Mouse (Mus musculus) brain, adult 2 months (tissue): ENCODE results near the gene Msx3.

Source experiments
- DNase-seq: peaks from one replicate; pipeline ENCODE4 v3.0.0; 2011; ENCODE audit warnings: low read depth, low spot score

The Msx3 gene

DNA sequence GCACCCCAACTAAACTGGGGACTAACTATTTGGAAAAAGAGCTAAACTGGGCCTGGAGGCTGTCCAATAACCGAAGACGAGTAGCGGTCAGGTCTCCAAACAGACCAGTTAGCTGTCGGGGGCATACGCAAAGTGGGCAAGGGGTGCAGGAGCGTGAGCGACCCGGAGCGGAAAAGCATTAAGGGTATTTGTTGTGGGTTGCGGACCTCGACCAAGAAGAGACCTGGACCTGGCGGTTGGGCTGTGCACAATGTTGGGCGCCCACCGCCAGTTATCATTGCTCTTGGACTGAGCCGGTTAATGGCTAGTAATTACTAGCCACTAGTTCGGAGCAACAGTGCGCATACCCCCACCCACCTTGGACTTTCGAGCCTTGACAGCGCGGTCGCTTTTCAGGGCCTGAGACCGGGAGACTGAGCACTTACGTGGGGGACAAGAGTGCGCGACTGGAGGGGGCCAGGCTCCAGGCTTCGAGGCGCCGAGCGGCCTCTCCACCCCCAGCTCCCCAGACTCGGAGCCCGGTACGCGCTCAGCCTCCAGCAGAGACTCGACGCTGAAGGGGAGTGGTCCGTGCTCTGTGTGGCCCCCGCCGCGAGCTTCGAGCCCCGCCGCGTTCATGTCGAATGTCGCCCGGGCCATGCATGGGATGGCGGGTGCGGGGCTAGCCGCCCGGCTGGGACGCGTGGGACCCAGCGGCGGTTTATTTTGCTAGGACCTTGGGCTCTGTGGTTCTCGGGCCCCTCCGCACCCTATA is at the start of gene Msx3:
Gene Msx3 (minus strand): TSS at position 729 of the 754 bp plus-strand sequence.
- DNase-seq: no peak

DNA sequence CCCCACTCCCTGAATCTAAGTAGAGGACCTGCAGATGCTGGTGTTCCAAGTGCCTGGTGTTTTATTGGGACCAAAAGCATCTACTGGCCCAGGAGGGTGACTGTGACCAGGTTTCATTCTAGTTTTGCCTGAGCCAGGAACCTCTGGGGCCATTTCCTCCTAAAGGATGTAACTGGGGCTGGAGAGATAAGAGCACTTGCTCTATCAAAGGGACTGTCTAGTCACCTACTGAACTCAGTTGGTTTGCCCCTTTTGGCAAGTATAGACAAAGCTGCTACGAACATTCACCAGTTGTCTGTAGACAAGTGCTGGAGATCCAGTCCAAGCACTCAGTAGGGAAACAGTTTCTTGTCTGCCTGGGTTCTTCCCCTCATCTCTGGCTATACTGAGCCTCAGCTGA is 49.6 kb upstream of the Msx3 start:
- no peak for DNase-seq

DNA sequence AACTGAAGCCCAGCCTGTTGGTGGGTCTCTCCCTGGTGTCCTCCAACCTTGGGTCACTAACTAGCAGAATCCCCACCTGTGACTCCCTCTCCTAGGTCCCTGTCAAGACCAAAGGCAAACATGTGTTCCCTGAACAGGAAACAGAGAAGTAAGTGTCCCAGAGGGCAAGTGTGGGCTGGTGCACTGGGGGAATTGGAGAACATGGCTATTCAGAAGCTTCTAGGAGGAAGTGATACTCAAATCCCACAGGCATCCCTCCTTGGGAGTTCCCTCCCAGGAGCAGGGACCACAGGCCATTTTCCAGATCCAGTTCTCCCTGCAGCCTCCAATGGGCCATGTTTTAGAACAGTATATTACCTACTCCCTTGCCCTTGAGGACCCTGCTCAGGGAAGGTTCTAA is 47.2 kb upstream of the Msx3 start:
- DNase-seq: no peak

DNA sequence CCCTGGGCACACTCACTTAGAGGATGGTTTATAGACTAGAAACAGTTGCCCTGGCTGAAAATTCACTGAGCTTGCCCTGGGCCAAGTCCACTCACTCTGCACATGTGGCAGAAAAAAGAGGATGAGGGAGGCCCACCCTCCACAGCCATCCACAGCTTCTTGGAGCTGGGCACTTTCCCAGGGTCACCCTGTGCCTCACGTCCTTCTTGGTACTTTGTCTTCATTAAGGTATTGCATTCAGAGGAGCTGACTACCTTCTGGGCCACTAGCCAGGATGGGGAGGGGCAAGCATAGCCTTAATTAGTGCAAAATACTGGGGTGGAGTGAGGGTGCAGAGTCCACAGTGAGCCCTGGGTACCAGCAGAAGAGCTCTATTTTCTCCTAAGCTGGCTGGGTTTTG is 46.7 kb upstream of the Msx3 start:
- DNase-seq: no peak

DNA sequence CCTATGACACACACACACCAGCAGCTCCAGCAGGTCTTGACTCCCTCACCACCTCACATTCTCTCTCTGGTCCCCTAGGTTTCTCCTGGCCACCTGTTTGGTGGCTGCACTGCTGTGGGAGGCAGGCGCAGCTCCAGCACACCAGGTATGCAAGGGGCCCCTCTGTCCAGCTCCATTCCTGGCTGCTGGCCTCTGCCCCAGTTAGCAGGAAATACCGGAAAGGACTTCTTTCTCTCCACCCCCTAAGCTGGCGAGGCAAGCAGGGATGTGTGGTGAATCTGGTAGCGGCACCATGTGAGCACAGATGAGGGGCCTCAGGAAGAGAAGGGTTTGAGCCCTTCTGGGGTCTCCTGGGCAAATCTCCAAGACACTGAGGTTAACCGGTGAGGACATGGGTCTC is 46.1 kb upstream of the Msx3 start:
- no peak for DNase-seq

DNA sequence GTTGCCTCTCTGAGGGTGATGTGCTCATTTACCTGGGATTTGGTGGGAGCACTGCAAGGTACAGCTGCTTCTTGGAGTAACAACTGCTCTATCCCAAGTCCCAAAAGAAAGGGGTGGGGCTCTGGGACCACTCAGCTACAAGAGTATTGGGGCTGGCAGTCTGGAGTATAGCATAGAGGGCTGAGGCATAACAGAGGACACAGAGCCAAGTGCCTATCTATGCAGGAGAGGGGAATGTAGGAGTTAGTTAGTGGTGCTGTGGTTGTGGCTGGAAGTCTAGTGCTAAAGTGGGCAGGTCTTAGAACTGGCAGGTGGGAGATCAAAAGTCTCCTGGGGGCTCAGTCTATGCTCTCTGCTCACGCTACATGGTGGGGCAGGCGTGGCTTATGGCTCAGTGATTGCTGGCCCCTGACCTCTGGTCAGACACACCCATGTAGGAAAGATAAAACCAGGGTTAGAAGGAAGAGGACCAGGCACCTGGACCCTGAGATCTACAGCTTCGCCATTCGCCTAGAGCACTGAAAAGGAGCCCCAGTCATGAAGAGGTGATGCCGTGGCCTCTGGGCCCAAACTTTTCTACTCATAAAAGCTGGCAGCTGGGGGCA is 44.1 kb upstream of the Msx3 start, which contains the start of gene Prap1:
Gene Prap1 (plus strand): TSS at position 472 of the 605 bp plus-strand sequence.
- no peak for DNase-seq

DNA sequence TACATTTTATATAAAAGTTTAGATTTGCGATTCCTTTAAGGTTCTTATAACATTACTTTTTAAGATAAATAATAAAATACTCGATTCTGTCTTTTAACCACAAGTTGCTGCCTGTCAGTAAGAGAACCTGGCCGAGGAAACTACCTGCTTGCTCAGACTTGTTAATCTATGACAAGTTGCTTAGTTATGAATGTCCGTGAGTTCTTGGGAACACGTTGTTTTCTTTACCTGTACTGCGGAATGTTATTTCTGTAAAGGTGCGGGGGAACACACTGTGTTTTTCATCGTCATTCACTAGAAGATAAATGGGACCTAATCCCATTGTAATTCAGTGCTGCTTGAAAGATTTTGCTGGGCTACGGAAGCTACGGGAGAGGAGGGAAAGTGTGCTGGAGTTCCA is 41.7 kb upstream of the Msx3 start:
- no peak for DNase-seq

DNA sequence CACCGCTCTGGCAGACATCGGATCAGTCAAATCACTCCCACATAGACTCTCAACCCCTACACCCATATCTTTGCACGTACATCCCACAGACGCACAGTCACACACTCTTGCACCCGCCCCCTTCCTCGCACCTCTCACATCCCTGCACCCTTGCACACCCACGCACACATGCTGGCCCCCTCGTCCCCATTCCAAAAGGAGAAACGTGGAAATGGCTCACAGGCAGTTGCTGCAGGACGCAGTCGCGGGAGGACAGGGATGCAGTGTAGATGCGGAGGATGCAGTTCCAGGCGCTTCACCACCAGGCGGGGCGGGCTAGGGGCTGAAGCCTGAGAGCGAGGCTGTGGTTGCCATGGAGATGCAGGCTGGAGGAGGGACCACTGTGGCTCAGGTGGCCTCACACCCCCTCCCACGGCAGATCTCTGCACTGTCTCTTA is 33.4 kb upstream of the Msx3 start, which contains the start of gene Caly:
Gene Caly (minus strand): TSS at position 307 of the 437 bp plus-strand sequence.
- peak; percentile 97 for DNase-seq

DNA sequence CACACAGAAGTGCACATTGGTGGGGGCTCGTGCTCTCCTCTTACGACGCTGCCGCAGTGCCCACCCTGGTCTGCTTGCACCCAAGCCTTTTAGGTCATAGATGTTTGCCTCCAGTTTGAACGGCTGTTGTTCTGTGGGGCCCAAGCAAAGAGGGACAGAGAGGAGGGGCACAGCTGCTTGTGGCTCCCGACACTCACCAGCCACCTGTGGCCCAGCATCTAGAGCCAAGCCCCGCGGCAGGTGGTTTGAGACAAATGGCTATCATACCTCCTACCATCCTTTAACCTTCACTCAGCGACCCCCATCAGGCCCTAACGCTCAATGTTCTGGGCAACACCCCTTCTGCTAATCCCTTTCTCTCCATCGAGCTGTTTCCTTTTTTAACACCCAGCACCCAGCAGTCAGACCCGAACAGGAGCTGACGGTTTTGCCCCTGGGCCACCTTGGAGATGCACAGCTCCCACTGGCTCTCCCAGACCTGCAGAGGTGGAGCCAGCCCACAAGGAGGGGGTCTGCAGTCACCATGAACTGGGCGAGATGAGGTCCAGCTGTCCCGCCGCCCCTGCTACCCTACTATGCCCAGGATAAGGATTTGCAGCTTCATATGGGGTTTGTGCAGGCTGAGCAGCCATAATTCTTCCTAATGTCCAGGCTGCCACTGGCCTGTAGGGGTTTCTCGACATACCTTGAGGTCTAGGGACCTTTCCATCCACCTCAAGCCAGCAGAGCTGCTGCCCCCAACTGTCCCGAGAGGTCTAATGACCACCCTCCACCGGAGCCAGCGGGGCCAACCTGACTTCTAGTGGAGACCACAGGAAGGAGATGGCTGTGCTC is 32.7 kb upstream of the Msx3 start:
- peak; percentile 80 for DNase-seq

DNA sequence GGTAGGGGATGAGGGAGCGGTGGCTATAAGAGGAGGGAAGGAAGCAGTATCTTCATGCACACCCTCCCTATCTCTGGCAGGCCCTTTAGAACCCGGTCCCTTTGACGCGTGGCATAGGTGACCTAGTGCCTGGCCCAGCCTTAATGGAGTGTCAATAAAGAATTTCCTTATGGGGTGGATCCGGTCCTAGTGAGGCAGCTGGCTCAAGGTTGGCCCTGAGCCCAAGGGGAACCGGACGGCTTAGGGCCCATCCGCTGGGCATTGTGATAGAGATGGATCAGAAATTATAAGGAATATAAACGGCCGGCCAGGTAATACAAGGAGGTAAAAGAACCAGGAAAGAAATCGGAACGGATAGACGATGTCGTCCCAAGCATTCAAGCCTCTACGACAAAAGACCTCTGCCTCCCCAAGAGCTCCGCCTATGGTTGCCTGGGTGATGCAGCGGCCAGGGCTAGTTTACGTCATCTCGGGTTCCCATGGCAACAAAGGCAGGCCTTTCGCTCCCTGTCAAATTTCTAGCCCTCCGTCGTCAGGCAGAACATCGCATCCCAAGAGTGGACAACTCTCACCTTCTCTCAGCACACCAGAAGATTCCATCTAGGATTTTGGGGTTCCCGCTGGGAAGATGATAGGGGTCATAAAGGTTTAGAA is 31.7 kb upstream of the Msx3 start:
- peak; percentile 99 for DNase-seq

DNA sequence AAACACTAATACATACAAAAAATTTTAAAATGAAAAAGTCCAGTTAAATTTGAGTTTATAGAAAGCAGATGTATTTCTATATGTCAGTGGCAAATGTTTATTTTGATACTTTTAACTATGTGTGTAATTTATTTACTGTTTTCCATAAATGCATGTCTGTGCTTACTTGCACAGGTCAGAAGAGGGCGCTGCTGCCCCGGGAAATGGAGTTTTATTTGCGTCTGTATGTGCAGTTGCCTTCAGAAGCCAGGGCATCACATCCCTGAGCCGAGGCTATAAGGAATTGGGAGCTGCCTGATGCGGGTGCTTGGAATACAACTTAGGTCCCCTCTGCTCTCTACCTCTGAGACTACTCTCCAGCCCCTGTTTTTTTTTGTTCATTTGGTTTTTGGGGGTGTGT is 29.8 kb upstream of the Msx3 start:
- peak; percentile 95 for DNase-seq

DNA sequence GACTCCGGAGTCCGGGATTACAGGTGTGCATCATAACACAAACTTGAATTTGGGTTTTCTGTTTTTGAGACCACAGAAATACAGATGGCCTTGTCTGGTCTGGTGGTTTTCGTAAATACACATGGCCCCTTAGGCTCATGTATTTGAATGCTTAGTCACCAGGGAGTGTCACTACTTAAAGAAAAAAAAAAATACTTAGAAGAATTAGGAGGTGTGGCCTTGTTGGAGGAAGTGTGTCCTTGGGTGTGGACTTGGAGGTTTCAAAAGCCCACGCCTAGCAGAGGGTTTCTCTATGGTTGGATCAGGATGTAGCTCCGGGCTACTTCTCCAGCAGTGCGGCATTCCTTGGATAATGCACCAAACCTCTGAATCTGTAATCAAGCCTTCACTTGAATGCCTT is 28.8 kb upstream of the Msx3 start:
- no peak for DNase-seq

DNA sequence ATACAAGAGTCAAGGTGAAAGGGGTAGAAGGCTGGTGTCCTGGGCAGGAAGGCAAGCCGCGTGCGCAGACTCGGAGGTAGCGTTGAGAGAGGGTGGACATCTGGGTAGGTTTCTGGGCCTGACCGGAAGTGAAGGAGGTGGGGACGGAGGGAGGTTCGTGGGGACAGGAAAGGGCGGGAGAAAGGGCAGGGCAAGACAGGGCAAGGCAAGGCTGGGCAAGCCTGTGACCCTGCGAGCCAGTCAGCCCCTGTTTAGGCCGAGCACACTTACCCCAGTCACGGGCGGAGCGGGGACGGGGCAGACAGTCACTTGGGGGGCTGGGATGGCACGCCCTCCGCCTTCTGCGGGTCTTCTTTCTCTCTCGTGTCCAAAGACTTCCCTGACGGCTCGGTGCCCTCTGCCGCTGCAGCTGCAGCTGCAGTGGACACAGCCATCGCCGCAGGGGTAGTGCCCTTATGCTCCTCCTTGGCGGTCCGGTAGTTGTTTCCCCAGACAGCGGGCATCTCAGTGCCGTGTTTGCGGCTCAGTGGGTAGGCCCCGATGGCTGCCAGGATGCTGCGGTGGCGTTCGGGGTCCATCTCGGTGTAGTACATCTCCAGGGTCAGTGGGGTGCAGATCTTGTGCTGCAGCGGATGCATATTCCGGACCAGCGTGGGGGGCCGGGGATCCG is 21.3 kb upstream of the Msx3 start:
- no peak for DNase-seq

DNA sequence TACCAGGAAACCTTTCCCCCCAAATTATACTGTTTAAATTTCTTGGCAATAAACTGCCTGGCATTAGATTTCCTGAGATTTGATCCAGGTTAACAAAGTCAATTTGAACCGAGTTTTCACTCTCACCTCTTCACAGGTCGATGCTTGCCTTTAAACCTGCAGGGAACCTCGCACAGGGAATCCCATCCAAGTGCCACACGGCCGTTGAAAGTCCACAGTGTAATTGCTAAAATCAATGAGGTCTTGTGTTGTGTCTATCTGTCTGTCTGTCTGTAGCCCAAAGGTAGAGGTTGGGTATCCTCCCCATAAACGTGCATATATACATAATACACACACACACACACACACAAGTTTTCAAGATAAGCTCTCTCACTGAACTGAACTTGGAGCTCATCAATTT is 18.5 kb upstream of the Msx3 start:
- DNase-seq: no peak

DNA sequence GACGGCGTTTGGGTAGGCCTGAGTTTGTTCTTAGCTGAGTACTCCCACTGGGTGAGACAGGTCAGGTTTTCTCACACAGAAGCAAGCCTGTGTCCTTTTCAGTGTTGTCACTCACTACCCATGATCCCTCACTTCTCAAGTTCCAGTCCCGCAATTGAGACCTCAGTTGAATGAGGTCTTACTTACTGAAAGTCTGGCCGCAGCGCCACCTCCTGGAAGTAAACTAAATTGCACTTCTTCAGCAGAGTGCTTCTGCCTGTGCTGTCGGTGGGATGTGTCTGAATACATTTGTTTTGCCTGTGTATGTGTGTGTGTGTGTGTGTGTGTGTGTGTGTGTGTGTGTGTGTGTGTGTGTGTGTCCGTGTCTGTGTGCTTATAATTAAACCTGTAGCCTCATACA is 14.2 kb upstream of the Msx3 start:
- DNase-seq: peak; percentile 89

DNA sequence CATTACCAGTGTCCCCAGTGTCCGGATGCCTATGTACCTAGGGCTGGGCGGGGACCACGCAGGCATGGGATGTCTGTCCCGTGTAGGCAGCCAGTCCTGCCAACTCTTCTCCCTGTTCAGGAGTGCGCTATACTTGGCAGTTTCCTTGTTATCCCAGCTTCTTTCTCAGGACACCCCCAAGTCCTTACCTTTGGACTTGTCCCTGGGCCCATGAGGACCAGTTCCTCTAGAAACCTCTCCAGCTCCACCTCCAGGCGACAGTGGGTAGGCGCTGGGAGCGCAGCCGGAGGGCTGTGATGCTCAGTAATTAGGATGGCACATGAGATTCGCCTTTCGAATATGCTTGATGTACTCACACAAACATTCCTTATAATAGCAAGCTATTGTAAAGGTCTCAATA is 13.4 kb upstream of the Msx3 start:
- no peak for DNase-seq

DNA sequence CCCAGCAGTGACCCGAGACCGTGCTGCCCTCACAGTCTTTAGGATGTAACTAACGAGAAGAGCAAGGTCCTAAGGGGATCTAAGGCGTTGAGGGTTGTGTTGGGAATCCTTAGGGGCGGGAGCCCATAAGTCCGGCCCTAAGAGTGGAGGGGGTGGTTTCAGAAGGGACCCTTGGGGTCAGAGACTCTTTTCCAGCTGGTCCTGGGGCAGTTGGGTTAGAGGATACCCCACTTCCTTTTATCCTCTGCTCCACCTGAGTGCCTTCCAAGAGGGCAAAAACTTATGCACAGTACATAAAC is 12.9 kb upstream of the Msx3 start:
- DNase-seq: no peak

DNA sequence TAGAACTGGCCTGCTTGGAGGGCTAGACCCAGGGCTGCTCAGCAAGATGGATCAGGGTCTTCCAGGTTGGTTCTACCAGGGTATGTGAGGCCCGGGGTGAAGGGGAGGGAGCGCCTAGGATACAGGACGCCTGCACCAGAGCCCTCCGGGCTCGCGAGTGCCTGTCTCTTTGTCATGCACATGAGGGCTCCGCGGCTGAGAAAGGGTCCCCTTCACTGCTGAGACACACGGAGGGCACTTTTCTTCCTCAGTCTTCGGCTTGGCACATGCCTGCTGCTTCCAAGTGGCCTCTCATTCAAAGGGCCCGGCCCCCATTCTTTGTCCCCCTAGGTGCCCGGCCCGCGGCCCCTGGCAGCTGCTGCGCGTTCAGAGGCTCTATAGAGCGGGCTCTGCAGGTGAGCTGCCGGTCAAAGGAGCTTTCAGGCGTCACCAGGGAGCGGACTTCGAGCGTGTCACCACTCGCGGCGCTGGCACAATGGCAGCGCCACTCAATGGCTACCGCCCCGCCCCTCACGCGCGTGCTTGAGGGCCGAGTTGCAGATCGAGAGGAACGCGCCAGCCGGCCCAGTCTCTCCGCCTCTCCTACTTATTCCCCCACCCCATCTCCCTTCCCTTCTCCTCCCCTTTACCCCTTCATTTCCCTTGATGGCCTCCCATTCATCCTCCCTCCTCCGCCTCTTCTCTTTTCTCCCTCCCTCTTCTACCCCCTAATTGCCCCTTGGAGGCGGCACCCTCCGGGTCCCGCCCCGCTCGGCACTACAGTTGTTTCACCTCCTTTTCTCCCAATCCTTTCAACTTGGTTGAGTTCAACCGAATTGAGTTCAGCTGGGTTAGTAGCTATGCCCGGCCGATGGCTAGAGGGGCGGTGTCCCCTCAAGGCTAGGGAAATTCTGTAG is 12.3 kb upstream of the Msx3 start:
- DNase-seq: peak; percentile 29

DNA sequence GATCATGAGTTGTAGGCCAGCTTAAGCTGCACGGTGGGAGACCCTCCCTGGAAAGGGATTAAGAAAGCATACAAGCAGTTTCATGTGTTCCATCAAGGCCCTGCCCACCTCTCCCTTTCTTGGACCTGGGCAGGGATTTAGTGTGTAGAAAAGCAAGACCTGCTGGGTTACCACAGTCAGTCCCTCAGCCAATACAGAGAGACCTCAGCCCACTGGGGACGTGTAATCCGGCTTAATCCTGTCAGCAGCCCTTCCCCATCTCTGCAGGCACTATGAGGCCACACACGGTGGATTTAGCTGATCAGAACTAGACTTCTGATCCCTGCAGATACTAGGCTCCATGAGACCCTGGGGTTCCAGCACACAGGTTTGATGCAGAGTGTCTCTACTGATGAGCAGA is 10.7 kb upstream of the Msx3 start:
- DNase-seq: no peak

DNA sequence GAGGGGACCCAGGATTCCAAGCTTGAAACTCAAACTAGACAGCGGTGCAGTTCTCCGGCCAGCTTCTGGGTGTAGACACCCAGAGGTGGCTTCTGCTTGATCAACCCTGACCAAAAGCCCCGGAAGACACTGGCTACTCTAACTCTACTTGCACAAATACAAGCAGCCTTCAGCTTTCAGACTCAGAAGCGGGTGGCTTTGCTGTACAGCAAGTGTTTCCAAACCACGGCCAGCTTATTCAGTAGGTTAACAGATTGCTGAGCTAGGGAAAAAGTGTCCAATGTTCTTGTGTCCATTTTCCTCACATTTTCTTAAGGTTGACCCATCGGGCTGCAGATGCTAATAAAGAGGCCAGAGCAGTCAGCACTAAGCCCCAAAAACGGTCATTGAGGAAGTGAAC is 9.6 kb upstream of the Msx3 start:
- no peak for DNase-seq
